18 mouse cellular contexts compared by ENCODE assay signal in genomic region chr14:94895261-94895769, GRCm38 (mm10).
"Had no signal": no experiment of that assay in that cellular context is flagged by ENCODE, and none has a peak within 500 bp of the region (broad histone marks: within the 10 kb centered on the region; RNA-seq: fewer than 3 reads in every experiment).

No protein-coding gene starts in this region.

- H3K36me3 ChIP-seq: lung, embryonic 15.5 days; midbrain, embryonic 13.5 days; midbrain, embryonic 15.5 days; neural tube, embryonic 12.5 days; stomach, embryonic 15.5 days had no signal

- H3K27me3 ChIP-seq: lung, embryonic 15.5 days; megakaryocyte, embryonic 14.5 days; midbrain, embryonic 13.5 days; midbrain, embryonic 15.5 days; neural tube, embryonic 12.5 days; stomach, embryonic 15.5 days had no signal

- H3K9me3 ChIP-seq: lung, embryonic 15.5 days; midbrain, embryonic 13.5 days; midbrain, embryonic 15.5 days; neural tube, embryonic 12.5 days; stomach, embryonic 15.5 days had no signal

- H3K4me2 ChIP-seq: lung, embryonic 15.5 days; midbrain, embryonic 11.5 days; midbrain, embryonic 13.5 days; midbrain, embryonic 15.5 days; neural tube, embryonic 12.5 days; stomach, embryonic 15.5 days had no signal

- H3K4me1 ChIP-seq: lung, embryonic 15.5 days; megakaryocyte, embryonic 14.5 days; midbrain, embryonic 13.5 days; neural tube, embryonic 12.5 days; stomach, embryonic 15.5 days had no signal

- ATAC-seq: liver, postnatal 0 days; lung, postnatal 0 days; midbrain, embryonic 13.5 days; midbrain, embryonic 15.5 days had no signal

- H3K4me3 ChIP-seq: lung, embryonic 15.5 days; megakaryocyte, embryonic 14.5 days; midbrain, embryonic 13.5 days; midbrain, embryonic 15.5 days; neural tube, embryonic 12.5 days; stomach, embryonic 15.5 days had no signal

- DNase-seq: liver, postnatal 0 days; lung, adult 2 months; lung, postnatal 14 days; lung, postnatal 36 days; right cerebral cortex, postnatal 14 days; thymus, adult 2 months; thymus, postnatal 14 days; thymus, postnatal 36 days had no signal

- H3K27ac ChIP-seq: lung, embryonic 15.5 days; macrophage; midbrain, embryonic 13.5 days; midbrain, embryonic 15.5 days; neural tube, embryonic 12.5 days; stomach, embryonic 15.5 days; stomach, postnatal 0 days had no signal

- H3K9ac ChIP-seq: liver, postnatal 0 days; lung, embryonic 15.5 days; midbrain, embryonic 13.5 days; midbrain, embryonic 15.5 days; neural tube, embryonic 12.5 days; stomach, embryonic 15.5 days had no signal
